Mouse (Mus musculus): ENCODE measurements at regions not wholly inside any gene's neighbourhood (a gene's known extent, or its start where the extent isn't known, plus 50 kb on each side); places are given as distances from the start of the nearest gene placed in this dataset.

GRCm38 (mm10) chr16:26302045-26302444 lies 69.6 kb downstream of the Cldn1 start:
- DNase-seq (ENCODE audit: low read depth), result no peak

DNA sequence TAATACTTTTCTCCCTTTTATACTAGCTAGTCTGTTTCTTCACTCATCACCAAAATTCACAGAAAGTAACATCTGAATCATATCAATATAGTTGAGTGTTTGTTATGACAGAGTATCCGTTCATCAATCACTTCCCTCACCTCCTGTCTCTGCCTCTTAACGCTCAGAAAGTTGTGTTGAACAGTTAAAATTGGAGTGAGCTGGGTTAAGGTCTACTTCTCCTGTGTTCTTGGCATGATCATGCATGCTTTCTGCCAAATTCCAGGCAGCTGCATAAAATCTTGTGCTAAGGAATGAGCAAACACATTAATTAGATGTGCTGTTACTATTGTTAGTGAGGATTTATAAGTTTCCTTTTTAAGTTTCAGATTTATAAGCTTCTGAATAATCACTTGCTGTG lies 79.9 kb downstream of the Cldn1 start:
- DNase-seq (ENCODE audit: low read depth), result no peak

DNA sequence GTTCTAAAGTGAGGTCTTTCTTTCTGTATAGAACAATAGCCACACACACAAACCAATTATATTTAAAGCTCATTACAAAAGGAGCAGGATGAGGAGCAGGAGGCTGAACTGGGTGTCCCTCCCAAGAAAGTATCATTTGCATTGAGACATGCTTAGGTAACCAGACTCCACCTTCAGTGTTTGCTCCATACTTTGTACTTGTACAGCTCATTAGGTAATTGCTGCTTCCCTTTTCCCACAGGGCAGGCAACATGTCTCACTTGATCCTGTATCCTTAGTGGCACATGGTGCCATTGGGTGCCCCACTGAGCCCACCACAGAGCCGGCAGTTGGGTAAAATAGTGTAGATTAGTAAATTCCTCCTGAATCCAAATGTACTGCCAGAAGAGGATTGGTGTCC lies 86.0 kb downstream of the Cldn1 start:
- no peak for DNase-seq (ENCODE audit: low read depth)

GRCm38 (mm10) chr16:26284713-26285112 lies 86.9 kb downstream of the Cldn1 start:
- no peak for DNase-seq (ENCODE audit: low read depth)

- DNase-seq (ENCODE audit: low read depth), result no peak
Measured at GRCm38 (mm10) chr16:26282418-26282817, 89.2 kb downstream of the Cldn1 start.

GRCm38 (mm10) chr16:26281496-26281895 lies 90.1 kb downstream of the Cldn1 start:
- DNase-seq (ENCODE audit: low read depth), result no peak

GRCm38 (mm10) chr16:26276789-26277188 lies 94.9 kb downstream of the Cldn1 start:
- peak; percentile 16 for DNase-seq (ENCODE audit: low read depth)

- peak; percentile 17 for DNase-seq (ENCODE audit: low read depth)
Measured at GRCm38 (mm10) chr16:26252824-26253223, 118.8 kb downstream of the Cldn1 start.

DNA sequence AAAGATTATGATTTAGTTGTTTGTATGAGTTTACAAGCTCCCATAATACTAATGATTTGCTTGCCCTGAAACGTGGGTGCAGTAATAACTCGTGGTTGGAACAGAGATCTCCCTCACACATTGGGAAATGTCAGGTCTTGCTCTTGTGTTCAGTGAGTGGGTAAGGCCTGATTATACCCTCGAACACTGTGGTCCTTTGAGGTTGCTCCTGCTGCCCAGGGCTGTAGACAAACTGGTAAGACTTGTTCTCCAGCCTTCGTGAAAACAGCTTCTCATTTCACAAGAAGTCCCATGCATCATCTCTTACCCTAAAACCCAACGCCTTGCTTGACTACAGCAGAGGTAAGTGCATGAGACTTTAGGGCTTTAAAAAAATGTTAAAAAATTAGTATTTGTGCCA lies 119.9 kb downstream of the Cldn1 start:
- DNase-seq (ENCODE audit: low read depth), result no peak

GRCm38 (mm10) chr16:26251027-26251426 lies 120.6 kb downstream of the Cldn1 start:
- DNase-seq (ENCODE audit: low read depth), result no peak

GRCm38 (mm10) chr16:26248939-26249338 lies 122.7 kb downstream of the Cldn1 start:
- DNase-seq (ENCODE audit: low read depth), result no peak

GRCm38 (mm10) chr16:26247926-26248325 lies 123.7 kb downstream of the Cldn1 start:
- peak; percentile 5 for DNase-seq (ENCODE audit: low read depth)

- no peak for DNase-seq (ENCODE audit: low read depth)
Measured at GRCm38 (mm10) chr16:26235239-26235638, 129.7 kb upstream of the P3h2 start.

DNA sequence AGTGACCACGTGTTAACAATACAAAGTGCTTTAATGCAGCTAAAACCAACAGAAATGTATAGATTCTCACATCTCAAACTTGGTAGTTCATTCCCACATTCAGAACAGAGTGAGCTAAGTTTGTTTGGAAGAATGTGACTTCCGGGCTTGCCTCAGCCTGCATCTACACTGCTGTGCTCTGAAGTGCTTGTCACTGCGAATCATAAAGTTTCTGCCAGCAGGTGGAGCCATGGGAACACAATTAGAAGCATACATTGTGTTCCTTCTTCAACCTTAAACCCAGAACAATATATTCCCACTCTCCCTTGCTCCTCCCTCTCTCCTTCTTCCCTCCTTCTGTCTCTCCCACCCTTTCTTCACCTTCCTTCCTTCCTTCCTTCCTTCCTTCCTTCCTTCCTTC lies 128.5 kb upstream of the P3h2 start:
- peak; percentile 72 for DNase-seq (ENCODE audit: low read depth)

DNA sequence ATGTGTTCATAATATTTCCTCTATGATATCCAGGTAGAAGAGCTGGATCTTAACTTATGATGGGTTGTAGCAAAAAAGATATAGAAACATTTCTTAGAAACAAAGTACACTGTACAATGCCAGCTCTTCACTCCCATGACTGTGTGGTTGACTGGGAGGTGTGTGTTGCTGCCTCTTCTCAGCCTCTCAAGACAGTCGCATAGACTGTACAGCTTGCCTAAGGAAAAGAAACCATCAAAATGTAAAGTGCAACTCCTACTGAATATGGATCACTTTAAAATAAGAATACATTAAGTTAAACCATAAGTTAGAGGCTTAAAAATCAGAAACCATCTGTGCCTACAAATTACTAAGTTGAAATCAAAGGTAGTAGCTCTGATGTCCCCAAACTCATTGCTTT lies 125.5 kb upstream of the P3h2 start:
- no peak for DNase-seq (ENCODE audit: low read depth)

GRCm38 (mm10) chr16:26211418-26211817 lies 105.8 kb upstream of the P3h2 start:
- no peak for DNase-seq (ENCODE audit: low read depth)

DNA sequence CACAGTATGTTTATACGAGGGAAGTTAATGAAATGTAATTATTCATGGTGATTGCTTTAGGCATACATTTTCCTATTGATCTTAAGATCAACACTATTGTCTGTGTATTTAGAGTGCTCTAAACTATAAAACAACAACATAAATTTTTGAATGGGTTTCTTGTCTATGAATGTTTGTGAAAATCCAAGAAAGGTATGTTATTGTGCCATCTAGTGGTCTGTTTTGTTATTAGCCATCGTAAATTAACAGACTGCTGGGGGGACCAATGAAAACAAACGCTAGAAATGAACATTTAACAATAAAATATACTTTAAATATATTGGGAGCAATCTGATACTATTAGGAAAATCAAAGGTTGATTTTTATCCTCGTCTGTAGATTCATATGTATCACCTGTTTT lies 93.5 kb upstream of the P3h2 start:
- peak; percentile 34 for DNase-seq (ENCODE audit: low read depth)

- no peak for DNase-seq (ENCODE audit: low read depth)
Measured at GRCm38 (mm10) chr16:26196345-26196744, 90.8 kb upstream of the P3h2 start.

GRCm38 (mm10) chr16:26185288-26186281 lies 80.0 kb upstream of the P3h2 start:
- no peak for DNase-seq (ENCODE audit: low read depth)

DNA sequence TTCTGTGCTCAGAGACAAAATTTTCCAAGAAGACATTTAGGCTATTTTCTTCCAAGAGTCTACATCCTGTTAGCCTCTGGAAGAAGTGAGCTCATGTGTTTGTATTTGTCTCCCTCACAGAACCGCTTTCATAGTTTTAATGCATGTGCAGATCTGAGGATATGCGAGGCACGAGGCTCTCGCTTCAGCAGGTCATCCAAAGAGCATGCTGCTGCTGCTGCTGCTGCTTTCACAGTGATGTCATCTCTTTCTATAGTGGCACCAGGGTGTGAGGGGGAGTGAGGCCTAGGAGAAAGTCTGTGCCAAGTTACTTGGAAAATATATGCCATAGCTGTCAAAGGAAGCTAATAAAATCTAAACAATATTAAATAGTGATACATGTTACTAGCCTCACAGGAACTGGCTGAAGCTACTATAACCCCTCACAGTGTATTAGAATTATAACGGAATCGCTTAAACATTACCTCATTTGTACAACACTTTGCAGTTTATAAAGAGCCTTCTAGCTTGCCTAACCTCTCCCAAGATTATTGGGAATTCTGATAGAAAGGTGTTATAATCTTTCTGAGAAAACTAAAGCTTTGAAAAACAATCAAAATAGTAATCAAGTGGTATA lies 79.2 kb upstream of the P3h2 start:
- DNase-seq (ENCODE audit: low read depth), result no peak

DNA sequence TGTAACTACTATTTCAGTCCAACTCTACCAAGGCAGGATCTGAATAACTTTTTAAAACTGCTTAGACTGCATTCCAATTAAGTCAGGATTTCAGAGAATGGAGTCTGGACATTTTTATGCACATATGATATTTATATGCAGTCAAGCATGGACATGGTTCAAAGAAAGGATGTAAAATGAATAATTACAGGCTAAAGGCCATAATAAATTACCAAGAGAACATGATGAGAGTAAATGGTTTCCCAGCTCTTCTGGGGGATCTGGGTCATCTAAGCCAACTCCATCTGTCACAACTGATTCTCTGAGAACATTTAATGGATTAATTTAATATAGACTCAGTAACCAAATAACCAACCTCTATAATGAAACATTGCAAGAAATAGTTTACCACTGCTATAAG lies 77.9 kb upstream of the P3h2 start:
- DNase-seq (ENCODE audit: low read depth), result no peak

DNA sequence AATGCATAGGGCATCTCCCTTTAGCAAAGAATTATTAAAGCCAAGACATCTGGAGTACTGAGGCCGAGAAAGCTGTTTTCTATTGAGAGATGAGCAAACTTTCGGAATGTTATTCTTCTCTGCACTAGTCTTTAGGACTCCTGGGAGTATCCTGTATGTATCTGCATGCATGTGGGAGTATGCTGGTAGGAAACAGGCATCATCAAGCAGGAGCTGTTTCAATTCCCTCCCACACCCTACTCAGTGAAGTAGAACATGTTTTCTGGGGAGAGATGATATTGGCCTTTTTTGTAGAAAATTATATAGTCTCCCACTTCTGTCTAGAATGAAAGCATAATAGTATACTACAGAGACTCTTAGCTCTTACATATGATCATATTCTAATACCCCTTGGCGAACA lies 76.1 kb upstream of the P3h2 start:
- DNase-seq (ENCODE audit: low read depth), result no peak

DNA sequence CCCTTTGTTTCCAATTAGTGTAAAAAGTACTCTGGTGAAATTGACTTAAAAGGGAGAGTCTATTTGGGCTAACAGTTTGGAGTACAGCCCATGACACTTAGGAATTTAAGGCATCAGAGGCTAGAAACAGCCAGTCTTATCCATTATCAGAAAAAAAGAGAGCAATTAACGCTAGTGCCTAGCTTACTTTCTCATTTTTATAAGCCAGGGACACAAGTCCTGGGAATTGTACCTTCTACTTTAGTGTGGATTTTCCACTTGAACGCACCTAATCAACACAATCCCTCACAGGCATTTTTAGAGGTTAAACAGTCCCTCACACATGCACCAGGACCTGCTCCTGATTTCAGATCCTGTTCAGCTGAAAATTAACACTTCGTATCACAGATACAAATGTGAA lies 65.9 kb upstream of the P3h2 start:
- no peak for DNase-seq (ENCODE audit: low read depth)
